Mouse (Mus musculus): ENCODE data around the gene Dbt.

Dbt gene

DNA sequence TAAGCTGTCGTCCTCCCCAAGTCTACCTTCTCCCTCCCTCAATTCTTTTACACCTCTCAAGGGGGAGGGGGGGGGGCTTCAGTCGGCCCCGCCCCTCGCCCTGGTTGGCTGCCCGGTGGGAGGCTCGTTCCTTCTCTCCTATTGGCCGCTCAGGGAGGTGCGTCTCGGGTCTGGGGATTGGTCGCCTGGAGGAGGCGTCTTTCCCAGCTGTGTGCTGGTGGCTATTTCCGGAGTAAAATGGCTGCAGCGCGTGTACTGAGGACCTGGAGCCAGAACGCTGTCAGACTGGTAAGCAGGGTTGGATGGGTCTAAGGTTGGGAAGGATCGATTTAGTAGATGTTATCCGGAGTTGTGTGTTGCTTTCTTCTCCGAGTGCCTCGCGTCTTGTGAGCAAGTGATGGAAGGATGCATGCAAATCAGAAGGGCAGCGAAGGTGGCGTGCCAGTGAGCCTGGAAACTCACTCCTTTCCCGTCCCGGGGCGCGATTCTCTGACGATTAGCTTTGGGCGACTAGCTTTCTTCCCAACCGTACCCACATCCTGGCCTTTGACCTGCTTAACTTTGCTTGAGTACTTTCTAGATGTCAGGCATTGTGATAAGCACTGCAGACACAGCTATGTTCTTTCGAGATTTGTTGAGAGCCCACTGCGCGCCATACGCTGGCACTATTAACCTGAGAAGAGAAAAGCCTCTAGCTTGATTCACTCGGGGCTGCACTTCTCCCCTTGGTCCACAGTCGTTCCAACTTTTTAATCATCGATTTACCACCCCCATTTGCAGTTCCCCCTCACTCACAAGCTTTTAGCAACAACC lies at the start of gene Dbt:
Gene Dbt, plus strand, starts transcription at position 167 of the 813 bp plus-strand sequence.
- peak; percentile 92 for DNase-seq

GRCm38 (mm10) chr3:116464318-116464717 lies 48.6 kb upstream of the Dbt start:
- no peak for DNase-seq

GRCm38 (mm10) chr3:116465709-116466108 lies 47.2 kb upstream of the Dbt start:
- DNase-seq, result no peak

GRCm38 (mm10) chr3:116474602-116475001 lies 38.3 kb upstream of the Dbt start:
- DNase-seq, result no peak

GRCm38 (mm10) chr3:116476686-116477298 lies 36.1 kb upstream of the Dbt start:
- no peak for DNase-seq

GRCm38 (mm10) chr3:116477351-116477750 lies 35.5 kb upstream of the Dbt start:
- no peak for DNase-seq

GRCm38 (mm10) chr3:116480119-116480518 lies 32.8 kb upstream of the Dbt start:
- no peak for DNase-seq

DNA sequence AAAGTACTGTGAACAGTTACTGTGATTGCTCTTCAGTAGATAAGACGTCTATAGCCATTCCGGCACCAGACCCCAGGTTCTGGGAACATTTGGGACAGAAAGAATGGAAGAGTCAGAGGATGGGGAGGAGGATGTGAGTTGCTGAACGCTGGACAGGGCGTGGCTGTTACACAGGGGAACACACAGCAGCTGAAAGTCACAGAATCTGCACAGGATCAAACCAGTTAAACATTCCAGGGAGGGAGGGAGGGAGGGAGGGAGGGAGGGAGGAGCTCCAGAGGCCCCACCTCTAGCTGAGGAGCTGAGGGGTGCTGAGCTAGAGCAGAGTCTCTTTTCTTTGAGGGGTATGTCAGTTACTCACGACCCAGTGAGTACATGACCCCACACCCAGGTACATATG lies 31.9 kb upstream of the Dbt start:
- DNase-seq, result no peak

DNA sequence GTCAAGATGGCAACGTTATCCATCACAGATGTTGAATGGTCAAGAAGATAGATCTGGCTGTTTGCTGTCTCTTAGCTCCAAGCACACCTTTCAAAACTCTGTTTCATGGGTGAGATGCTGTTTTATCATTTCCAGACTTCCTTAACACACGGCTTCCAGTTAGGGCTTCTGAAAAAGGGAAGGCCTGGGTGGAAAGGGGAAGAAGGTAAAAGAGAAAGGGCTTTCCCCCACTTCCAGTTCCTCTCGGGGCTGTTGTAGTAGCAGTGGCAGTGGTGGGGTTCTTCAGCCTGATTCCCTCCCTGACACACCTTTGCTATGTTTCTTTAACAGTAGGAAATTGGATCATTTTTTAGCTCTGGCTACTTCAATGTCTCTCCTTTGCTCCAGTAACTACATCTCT lies 30.1 kb upstream of the Dbt start:
- no peak for DNase-seq

GRCm38 (mm10) chr3:116483271-116483670 lies 29.6 kb upstream of the Dbt start:
- no peak for DNase-seq

GRCm38 (mm10) chr3:116490920-116491319 lies 21.9 kb upstream of the Dbt start:
- no peak for DNase-seq

DNA sequence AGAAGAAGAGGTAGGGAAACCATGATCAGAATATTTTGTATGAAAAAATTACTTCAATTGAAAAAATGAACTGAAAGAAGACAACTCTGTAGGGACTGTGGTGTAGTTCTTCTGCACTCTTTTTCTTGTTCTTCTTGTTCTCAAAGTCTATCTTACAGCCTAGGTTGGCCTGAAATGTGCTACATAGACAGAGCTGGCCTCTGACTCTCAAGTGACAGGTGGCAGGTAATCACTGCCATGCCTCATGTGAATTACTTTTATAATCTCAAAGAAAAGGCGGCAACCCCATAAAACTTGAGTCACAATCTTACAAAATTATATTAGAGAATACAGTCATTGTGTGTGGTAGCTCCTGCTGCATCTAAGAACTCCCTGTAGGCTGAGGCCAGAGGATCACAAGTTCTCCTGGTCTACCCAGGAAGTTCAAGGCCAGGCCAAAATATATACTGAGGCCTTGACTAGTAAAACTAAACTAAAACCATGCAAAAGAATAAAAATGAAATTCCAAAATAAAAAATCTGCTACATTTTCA lies 20.9 kb upstream of the Dbt start:
- DNase-seq, result no peak

DNA sequence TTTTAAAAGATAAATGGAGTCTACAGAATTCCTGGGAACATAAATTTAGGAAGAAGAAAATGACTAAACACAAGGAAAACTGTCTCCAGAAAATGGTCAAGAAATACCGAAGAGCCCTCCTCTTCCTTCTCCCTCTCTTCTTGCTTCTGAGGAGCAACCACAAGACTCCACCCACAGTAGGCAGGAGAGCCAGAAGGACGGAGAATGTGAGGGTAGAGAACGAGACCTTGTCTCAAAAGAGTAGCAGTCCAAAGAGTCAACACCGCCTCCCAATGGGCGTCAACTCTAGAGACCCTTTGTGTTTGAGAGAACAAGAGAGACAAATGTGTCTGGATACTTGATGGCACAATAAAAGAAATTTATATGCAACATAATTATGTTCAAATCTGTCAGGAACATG lies 19.2 kb upstream of the Dbt start:
- DNase-seq, result no peak

GRCm38 (mm10) chr3:116495671-116496070 lies 17.2 kb upstream of the Dbt start:
- no peak for DNase-seq

- peak; percentile 98 for DNase-seq
Measured at GRCm38 (mm10) chr3:116507772-116508351, 5.0 kb upstream of the Dbt start, which contains the start of gene Rtca. Gene Rtca, minus strand, starts transcription at chr3:116508208.

DNA sequence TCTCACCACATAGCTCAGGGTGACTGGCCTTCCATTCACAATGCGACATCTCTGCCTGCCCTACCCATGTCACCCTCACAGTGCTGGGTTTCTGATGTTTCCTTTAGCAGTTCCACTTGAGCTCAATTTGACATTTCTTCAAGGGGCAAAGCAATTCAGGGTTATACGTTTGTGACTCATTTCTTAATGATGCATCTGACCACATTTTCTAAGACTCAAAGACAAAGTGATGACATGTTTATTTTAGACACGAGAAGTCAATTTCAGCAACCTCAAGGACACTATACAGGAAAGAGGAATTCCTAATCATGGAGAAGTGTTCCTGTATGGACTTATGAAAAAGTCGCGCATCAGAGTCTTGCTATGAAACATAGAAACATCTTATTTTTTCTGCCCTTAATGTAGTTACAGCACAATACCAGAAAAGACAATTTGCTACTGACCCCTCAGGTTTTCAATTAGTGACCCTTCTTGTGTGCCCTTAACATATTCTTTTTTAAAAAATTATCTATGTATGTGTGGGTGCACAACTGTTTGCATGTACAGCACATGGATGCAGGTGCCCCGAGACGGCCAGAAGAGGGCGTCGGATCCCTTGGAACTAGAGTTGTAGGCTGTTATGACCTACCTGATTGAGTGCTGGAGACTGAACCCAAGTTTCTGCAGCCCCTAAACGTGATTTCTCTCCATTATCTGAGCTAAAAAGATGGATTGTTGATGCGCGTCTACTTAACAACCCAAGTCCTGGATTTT lies 543 bp upstream of the Dbt start:
- DNase-seq, result peak; percentile 57

GRCm38 (mm10) chr3:116520141-116520761 lies 7.4 kb downstream of the Dbt start:
- no peak for DNase-seq

GRCm38 (mm10) chr3:116529741-116530140 lies 16.9 kb downstream of the Dbt start:
- DNase-seq, result no peak

GRCm38 (mm10) chr3:116530826-116531225 lies 18.0 kb downstream of the Dbt start:
- no peak for DNase-seq

GRCm38 (mm10) chr3:116536428-116537199 lies 23.7 kb downstream of the Dbt start:
- no peak for DNase-seq

GRCm38 (mm10) chr3:116537200-116537573 lies 24.3 kb downstream of the Dbt start:
- DNase-seq, result no peak

DNA sequence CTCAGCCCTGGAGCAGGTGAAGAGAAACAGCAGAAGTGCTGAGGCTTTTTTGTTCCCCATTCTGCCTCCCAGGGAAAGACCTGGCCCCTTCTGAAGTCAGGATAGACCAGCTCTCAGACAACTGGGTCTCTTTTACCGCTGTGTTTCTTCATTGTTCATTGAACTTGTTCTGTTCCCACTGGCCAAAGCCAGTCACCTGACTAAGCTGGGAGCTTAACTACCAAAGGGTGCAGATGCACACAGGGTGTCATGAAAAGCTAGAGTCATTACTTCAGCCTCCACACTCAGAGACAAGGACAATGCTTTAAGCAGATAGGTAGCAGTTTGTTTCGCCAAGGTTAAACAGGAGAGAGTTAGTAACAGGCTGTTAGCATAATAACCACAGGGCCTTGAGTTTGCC lies 29.2 kb downstream of the Dbt start:
- no peak for DNase-seq
